Mouse (Mus musculus) hindbrain, embryonic 16.5 days (tissue): Measurements from ENCODE around the gene Fastk. TPM values are rescaled to one million over a fixed set of nuclear protein-coding genes. Genes with fewer than 3 reads are reported as not detected.

Experiments
- ATAC-seq: fragments of 200-750 bp; cut with Nextera tagmentation; 2 replicates; pipeline ENCODE4 v1.8.0; 2017; ENCODE audit warnings: moderate TSS enrichment, moderate library complexity
- H3K27ac ChIP-seq: fragments of 300-500 bp; sonication (generic); 2 replicates; pipeline ENCODE4 v1.5.1; 2014; ENCODE audit warnings: low read depth, mild to moderate bottlenecking, control low read depth, low read length, moderate library complexity
- H3K27me3 ChIP-seq: fragments of 300-500 bp; sonication (generic); replicated peaks from 2 replicates; pipeline ENCODE4 v1.6.1; 2014; ENCODE audit warnings: low read length; ENCODE audit not compliant: control insufficient read depth, insufficient read depth
- H3K36me3 ChIP-seq: fragments of 300-500 bp; sonication (generic); 2 replicates; pipeline ENCODE4 v1.6.1; 2014; ENCODE audit warnings: mild to moderate bottlenecking, low read length, moderate library complexity, mixed read lengths; ENCODE audit not compliant: control insufficient read depth, insufficient read depth
- H3K4me1 ChIP-seq: fragments of 300-500 bp; sonication (generic); 2 replicates; pipeline ENCODE4 v1.6.1; 2014; ENCODE audit warnings: low read depth, low read length; ENCODE audit not compliant: control insufficient read depth, insufficient read depth
- H3K4me2 ChIP-seq: fragments of 300-500 bp; sonication (generic); 2 replicates; pipeline ENCODE4 v1.6.1; 2014; ENCODE audit warnings: mild to moderate bottlenecking, low read length, control low read depth, moderate library complexity
- H3K4me3 ChIP-seq: fragments of 300-500 bp; sonication (generic); 2 replicates; pipeline ENCODE4 v1.5.1; 2014; ENCODE audit warnings: mild to moderate bottlenecking, low read length, control low read depth, moderate library complexity
- H3K9ac ChIP-seq: fragments of 300-500 bp; sonication (generic); 2 replicates; pipeline ENCODE4 v1.6.1; 2014; ENCODE audit warnings: low read depth, mild to moderate bottlenecking, control low read depth, low read length, moderate library complexity
- H3K9me3 ChIP-seq: fragments of 300-500 bp; sonication (generic); 2 replicates; pipeline ENCODE4 v1.6.1; 2014; ENCODE audit warnings: mild to moderate bottlenecking, low read length, moderate library complexity; ENCODE audit not compliant: control insufficient read depth
- WGBS: fragments of 180-500 bp; shearing (Covaris S2); extraction: QIAGEN DNeasy Blood & Tissue Kit; methylation state at CpG from one replicate; pipeline ENCODE4 v1.1.7; 2014; 5-methylcytosine and 5-hydroxymethylcytosine counted together
- polyA plus RNA-seq: library from polyadenylated mRNA; unstranded; fragments of >200 nt; fragmentation: Nextera tagmentation; extraction: Ambion mirVana; gene quantifications from 2 replicates; pipeline ENCODE4 v1.2.1, GENCODE M21; 2015

The Fastk gene
- polyA plus RNA-seq, 1 experiment from 2014 or later: 107 TPM

DNA sequence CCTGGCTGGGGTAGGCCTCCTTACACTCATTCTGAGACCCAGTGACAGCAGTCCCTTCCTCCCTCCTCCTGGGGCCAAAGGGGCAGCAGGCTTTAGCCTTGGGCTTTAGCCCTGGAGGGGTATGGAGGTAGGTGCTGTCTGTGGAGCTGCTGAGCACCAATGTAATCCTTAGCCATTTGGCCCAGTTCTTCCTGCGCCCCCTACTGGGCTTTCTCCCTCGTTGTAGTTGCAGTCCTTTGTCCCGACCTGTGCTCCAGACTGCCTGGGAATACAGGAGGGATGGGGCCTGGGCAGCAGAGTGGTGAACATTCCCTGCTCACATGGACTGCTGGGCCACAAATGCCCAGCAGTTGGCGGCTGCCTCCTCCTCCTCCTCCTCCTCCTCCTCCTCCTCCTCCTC is 36.6 kb upstream of the Fastk start:
- Histone ChIP-seq H3K36me3 (peaks cover 41% of the 10 kb centered on the region), H3K4me1 (peaks cover 23% of the 10 kb centered on the region), H3K9ac (no peak overlapping the region), H3K27me3 (no peaks in the 10 kb centered on the region), H3K27ac (peak overlapping the region; percentile 23; the same call in 1 of the 2 replicates), H3K9me3 (no peaks in the 10 kb centered on the region), H3K4me3 (no peak overlapping the region), H3K4me2 (no peak overlapping the region)
- WGBS: 6% methylated on average over 4 of the region's 4 CpGs
- ATAC-seq: peak; percentile 23; the same call in 1 of the 2 replicates

DNA sequence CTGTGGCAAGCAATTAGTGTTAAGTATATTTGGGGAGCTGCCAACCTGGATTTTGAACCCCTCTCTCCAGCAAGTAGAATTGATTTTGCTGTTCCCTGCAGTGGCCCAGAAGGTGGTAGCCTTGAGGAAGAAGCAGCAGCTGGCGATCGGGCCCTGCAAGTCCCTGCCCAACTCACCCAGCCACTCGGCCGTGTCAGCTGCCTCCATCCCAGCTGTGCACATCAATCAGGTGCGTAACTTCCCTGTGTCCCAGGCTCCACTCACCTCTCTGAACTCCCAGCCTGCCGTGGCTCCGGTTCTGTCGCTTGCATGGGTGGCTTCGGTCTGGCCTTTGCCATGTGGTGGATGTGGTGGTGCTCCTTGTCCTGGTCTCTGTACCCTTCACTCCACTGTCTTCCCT is 32.8 kb upstream of the Fastk start:
- H3K27ac ChIP-seq: no peak overlapping the region
- H3K4me2 ChIP-seq: no peak overlapping the region
- no peak overlapping the region for H3K4me3 ChIP-seq
- peaks cover 2% of the 10 kb centered on the region; the same call in 1 of the 2 replicates for H3K27me3 ChIP-seq
- ATAC-seq: no peak
- H3K9ac ChIP-seq: no peak overlapping the region
- WGBS: 67% methylated on average over 9 of the region's 9 CpGs
- H3K36me3 ChIP-seq: peaks cover 30% of the 10 kb centered on the region
- H3K4me1 ChIP-seq: peaks cover 27% of the 10 kb centered on the region
- H3K9me3 ChIP-seq: no peaks in the 10 kb centered on the region

DNA sequence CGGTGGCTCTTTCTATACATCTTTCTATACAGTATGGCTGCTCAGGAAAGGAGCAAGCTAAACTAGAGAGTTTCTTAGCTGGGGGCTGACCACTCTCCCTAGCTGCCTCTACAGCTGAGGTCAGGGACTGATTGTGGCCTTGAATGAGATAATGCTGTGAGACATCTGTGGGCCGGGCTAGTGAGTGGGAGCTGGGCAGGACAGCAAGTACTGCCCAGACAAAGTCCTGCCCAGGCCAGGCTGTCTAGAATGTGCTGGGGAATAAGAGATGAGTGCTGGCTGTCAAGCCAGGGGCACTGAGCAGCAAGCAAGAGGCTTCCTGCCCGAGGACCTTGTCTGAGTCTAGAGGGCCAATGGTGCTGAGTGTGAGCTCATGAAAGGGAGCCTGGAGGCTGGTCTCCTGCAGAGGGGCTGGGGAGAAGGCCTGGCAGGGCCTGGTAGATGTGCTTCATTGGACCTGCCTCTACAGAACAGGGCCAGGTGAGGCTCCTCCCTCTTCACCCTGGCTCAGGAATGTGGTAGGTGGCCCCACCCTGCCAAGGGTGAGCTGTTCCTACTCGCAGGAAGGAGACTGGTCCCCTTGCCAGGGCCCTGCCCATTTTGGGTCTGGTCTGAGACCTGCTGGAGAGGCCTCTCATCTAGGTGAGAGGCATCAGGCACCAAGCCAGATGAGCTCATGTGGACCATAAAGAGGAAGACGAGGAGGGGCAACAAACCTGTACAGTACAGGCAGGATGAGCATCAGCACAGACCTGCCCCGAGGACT is 30.6 kb upstream of the Fastk start:
- no peak overlapping the region for H3K4me2 ChIP-seq
- no peak overlapping the region for H3K4me3 ChIP-seq
- ATAC-seq: no peak
- peaks cover 2% of the 10 kb centered on the region; the same call in 1 of the 2 replicates for H3K27me3 ChIP-seq
- WGBS: 80% methylated on average over 6 of the region's 6 CpGs
- peaks cover 20% of the 10 kb centered on the region for H3K36me3 ChIP-seq
- no peak overlapping the region for H3K27ac ChIP-seq
- H3K4me1 ChIP-seq: peaks cover 24% of the 10 kb centered on the region
- H3K9ac ChIP-seq: no peak overlapping the region; the same call in 1 of the 2 replicates
- H3K9me3 ChIP-seq: no peaks in the 10 kb centered on the region

DNA sequence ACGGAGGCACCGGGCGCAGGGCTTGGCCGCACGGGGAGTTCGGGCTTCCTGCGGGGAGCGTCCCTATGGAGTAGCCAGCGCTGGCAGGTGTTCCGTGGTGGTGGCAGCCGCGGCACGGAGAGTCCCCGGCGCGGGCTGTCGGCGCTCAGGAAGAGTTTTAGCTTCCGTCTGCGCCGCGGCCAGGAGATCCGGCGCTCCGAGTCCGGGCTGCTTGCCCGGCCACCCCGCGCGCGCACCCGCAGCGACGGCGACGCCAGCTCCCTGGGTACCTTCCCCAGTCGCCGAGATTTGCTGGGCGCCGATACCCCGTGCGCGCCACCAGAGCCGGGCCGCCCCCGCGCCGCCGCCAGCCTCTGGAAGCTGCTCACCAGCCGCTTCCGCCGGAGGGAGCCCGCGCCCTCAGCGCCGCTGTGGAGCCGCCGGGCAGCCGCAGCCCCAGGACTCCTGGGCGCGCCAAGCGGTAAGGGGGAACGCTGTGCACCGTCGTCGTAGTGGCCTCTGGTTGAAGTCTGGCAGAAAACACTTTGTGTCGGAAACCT is 29.7 kb upstream of the Fastk start:
- Histone ChIP-seq H3K36me3 (peaks cover 15% of the 10 kb centered on the region), H3K9me3 (no peaks in the 10 kb centered on the region), H3K4me1 (peaks cover 26% of the 10 kb centered on the region), H3K9ac (peak overlapping the region; percentile 55), H3K4me2 (peak overlapping the region; percentile 51), H3K4me3 (peak overlapping the region; percentile 30), H3K27ac (no peak overlapping the region), H3K27me3 (peaks cover 2% of the 10 kb centered on the region; the same call in 1 of the 2 replicates)
- WGBS: 3% methylated on average over 53 of the region's 67 CpGs
- ATAC-seq: no peak

DNA sequence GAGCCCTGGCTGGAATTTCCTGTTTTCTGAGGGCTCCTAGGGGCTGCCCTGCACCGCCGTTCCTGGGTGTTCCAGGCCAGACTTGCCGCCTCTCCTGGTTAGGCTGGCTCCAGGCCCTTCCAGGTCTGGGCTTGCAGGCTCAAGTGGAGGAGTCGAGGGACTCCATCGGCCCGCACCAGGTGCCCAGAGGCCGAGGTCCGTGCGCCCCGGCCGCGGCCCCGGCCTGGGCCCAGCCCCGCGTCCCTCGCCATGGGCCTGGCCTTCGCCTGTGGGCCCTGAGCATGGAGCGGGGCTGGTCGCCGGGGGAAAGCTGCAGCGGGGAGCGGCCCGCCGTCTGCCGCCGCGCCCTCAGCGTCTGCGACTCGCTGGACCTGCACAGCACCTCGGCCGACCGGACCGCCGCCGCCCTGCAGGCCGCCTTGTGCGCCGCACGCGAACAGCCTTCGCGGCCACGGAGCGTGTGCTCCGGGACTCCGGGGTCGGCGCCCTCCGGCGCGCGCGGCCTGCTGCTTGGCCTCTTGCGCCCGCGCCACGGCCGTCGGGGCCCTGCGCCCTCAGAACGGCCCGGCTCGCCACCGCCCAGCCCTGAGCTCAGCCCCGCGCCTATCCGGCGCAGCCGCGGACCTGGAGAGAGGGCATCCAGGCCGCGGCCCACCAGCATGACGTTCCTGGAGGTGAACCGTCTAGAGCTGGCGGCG is 29.1 kb upstream of the Fastk start:
- peaks cover 12% of the 10 kb centered on the region; the same call in 1 of the 2 replicates for H3K36me3 ChIP-seq
- ATAC-seq: no peak
- H3K4me2 ChIP-seq: peak overlapping the region; percentile 51
- H3K4me3 ChIP-seq: peak overlapping the region; percentile 30
- peaks cover 26% of the 10 kb centered on the region for H3K4me1 ChIP-seq
- H3K27me3 ChIP-seq: peaks cover 2% of the 10 kb centered on the region; the same call in 1 of the 2 replicates
- WGBS: 8% methylated on average over 55 of the region's 77 CpGs
- H3K27ac ChIP-seq: no peak overlapping the region
- H3K9ac ChIP-seq: peak overlapping the region; percentile 55
- H3K9me3 ChIP-seq: no peaks in the 10 kb centered on the region

DNA sequence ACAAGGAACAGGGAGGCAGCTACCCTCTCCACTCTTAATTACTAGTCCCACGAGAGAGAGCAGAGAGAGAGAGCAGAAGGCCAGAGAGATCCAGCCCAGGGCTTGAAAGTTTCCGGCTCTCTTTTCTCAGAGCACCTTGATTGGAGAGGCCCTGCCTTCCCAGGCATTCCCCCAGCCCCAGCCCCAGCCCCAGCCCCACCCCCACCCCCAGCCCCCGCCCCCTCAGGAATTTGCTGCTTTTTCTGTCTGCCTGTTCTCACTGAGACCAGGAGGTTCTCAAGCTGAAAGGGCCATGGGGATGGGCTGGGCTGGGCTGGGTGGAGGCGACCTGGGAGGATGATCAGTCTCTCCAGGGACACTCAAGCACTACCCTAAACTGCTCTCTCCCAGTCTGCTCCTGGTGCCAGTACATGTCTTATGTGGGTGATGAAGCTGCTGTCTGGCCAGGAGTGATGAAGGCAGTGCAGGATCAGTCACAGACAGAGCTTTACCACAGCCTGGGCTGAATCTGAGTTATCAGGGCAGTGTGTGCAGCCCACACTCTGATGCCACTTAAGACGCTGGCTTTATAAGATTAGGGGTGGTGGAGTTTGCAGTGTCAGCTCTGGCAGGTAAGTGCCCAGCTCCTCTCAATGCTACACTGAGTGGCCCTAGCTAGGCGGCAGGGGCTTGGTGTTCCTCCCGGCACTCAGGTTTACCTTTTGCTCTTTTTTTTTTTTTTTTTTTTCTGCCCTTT is 28.0 kb upstream of the Fastk start:
- peaks cover 26% of the 10 kb centered on the region for H3K4me1 ChIP-seq
- 0 out of 2 replicates have a peak, but pooled peaks cover 5% of the 10 kb centered on the region for H3K36me3 ChIP-seq
- H3K27me3 ChIP-seq: peaks cover 2% of the 10 kb centered on the region; the same call in 1 of the 2 replicates
- no peak overlapping the region for H3K4me3 ChIP-seq
- WGBS: 57% methylated on average over 6 of the region's 7 CpGs
- H3K9ac ChIP-seq: no peak overlapping the region
- 0 out of 2 replicates have a peak, but pooled peaks have one; percentile 12 for ATAC-seq
- no peak overlapping the region for H3K4me2 ChIP-seq
- no peaks in the 10 kb centered on the region for H3K9me3 ChIP-seq
- H3K27ac ChIP-seq: no peak overlapping the region

DNA sequence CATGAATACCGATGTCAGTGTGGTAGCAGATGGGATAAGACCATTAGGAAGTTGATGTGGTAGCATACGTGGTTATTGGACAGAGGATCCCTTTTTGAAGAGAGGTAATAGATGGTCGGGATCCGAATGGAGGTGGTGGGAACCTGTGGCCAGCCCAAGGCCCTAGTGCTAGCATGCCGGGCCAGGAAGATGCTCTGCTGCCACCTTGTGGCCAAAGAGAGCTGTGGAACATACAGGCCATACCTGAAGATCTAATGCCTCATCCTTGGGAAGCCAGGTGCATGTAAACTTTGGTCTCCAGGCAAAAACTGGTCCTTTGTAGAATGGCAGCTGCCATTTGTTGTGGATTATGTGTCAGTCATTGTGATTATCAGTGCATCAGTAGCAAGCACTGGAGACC is 25.5 kb upstream of the Fastk start:
- 14% methylated on average over 5 of the region's 5 CpGs for WGBS
- ATAC-seq: peak; percentile 73
- H3K9ac ChIP-seq: no peak overlapping the region
- H3K27ac ChIP-seq: no peak overlapping the region
- H3K4me3 ChIP-seq: no peak overlapping the region
- H3K36me3 ChIP-seq: no peaks in the 10 kb centered on the region
- peaks cover 2% of the 10 kb centered on the region; the same call in 1 of the 2 replicates for H3K27me3 ChIP-seq
- no peaks in the 10 kb centered on the region for H3K9me3 ChIP-seq
- no peak overlapping the region for H3K4me2 ChIP-seq
- peaks cover 32% of the 10 kb centered on the region for H3K4me1 ChIP-seq

DNA sequence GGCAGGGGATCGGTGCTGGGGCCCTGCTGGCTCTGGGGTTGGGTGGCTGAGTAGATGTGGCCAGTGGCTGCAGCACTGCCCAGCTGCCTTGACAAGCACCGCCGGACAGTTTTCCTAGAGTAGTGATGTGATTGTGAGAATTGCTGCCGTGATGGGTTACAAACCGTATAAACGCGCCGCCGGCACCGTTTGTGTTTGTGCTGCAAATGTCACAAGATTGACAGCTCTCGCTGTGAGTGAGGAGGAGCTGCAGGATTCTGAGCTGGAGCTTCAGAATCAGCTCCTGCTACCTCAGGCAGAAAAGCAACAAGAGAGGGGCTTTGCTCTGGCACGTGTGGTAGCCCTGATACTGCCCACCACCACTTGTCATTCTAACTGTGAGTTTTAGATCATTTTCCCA is 21.7 kb upstream of the Fastk start:
- H3K4me3 ChIP-seq: no peak overlapping the region
- H3K4me2 ChIP-seq: no peak overlapping the region
- H3K9me3 ChIP-seq: no peaks in the 10 kb centered on the region
- no peak overlapping the region; the same call in 1 of the 2 replicates for H3K27ac ChIP-seq
- H3K9ac ChIP-seq: 0 out of 2 replicates have a peak overlapping the region, but pooled peaks have one; percentile 23
- no peaks in the 10 kb centered on the region for H3K27me3 ChIP-seq
- H3K4me1 ChIP-seq: peaks cover 12% of the 10 kb centered on the region
- 0 out of 2 replicates have a peak, but pooled peaks have one; percentile 9 for ATAC-seq
- 32% methylated on average over 12 of the region's 12 CpGs for WGBS
- no peaks in the 10 kb centered on the region for H3K36me3 ChIP-seq
